Mouse (Mus musculus): ENCODE data around the gene Igfbp3. TPM values are rescaled to one million over a fixed set of nuclear protein-coding genes. Genes with fewer than 3 reads are reported as not detected.
"Not testable (repeated sequence)": the region's sequence is repeated elsewhere in the genome, so short reads cannot be mapped to it uniquely, and the experiment has no call there.

Gene Igfbp3
- total RNA-seq (2022): 1 to 10 TPM; 4.0 to 9.3 (median 6.5) TPM

DNA sequence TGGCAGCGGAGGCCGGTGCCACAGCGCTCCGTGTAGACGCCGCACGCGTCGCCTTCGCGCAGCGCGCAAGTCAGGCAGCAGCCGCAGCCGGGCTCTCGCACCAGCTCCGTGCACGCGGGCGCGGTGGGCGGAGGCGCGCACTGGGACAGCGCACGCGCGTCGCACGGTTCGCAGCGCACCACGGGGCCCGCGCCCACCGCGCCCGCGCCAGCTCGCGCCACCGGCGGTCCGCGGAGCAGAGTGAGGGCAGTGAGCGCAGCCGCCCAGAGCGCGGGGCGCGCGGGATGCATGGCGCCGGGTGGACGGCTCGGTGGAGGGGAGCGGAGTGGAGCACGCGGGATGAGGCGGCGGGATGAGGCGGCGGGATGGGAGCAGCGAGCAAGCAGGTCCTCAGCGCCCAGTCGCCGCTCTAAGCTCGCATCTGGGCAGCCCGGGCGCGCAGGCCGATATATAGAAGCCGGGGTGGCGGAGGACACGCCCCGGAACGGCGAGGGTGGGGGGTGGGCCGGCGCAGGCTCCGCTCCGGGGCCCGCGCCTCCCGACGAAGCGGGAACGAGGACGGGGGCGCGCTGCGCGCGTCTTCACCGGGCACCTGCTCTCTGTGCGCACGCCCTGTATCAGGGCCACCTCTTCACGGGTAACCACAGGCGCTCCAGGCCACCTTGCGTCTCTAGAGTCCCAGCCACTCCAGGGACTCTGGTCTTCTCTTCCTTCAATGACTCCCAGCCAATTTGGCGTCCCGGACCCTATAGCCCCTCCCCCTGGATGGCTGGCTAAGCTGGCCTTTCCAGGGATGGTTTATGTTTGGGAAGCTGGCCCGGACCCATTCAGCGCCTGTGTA lies at the start of gene Igfbp3:
Gene Igfbp3 (minus strand): TSS at position 423 of the 841 bp plus-strand sequence.
- DNase-seq (ENCODE audit: low spot score in 2 of 2): no peak

DNA sequence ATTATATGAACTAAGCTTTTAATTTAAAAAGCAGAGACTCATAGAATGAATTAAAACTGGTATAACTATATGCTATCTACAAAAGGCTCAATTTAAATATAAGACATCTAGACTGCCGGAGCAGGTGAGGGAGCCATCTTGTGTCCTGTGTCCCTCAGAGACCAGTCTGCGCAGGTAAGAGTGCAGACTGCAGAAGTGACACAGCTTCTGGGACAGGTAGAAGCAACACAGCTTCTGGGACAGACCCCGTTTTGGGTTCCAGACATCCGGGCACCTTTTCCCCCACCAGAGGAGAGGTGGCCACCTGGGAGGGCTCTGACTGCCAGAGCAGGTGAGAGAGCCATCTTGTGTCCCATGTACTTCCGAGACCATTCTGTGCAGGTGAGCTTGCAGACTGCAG lies 37.1 kb upstream of the Igfbp3 start:
- no peak for DNase-seq (ENCODE audit: low spot score in 2 of 2)

- DNase-seq (ENCODE audit: low spot score in 2 of 2): no peak
These were observed 36.7 kb upstream of the Igfbp3 start for GRCm38 (mm10) chr11:7250415-7250814.

DNA sequence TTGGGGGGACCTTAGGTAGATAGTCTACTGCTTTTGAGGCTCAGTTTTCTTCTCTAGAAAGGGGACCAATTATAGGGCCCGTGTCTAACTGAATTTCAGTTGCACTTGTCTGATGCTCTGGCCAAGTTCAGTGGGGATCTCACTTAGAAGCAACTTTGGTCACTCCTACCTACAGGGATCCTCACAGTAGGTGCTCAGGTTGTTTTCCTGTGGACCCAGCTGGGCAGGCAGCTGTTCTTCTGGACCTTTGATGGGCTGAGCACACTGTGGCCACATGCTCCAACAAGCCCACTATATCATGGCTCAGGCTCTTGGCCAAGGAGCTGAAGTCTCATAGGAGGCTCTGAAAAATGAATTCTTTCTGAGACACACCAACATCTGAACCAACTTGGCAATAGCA lies 31.1 kb upstream of the Igfbp3 start:
- no peak for DNase-seq (ENCODE audit: low spot score in 2 of 2)

DNA sequence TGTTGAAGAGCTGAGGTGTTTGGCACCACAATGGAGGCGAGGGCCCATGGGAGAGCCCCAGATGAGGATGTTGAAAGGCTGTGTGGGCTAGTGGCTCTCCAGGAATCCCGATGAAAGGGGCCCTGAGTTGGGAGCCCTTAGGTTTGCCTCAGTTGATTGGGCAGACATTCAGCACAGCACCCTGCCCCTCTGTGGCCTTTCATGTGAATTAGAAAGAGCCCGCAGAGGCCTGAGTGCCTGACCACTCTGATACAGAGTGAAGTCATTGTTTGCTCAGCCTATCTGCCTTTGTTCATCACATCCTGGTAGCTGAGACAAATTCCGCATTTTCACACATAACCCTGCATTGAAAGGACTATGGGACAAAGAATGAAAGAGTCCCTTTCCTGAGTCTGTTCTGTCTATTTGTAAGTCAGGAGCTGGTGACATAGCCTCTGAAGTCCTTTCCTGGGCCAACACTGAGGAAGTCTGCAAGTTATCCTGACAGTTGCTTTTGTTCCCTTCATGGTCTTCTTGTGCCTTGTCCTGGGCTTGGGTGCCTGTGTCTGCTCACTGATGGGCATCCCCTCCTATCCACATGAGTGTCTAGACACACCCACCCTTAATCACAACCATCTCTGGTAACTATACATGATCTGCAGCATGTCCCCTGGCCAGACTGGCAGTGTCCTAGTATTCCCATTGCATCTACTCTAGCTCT lies 25.5 kb upstream of the Igfbp3 start:
- DNase-seq (ENCODE audit: low spot score in 2 of 2): no peak

GRCm38 (mm10) chr11:7238546-7238945 lies 24.8 kb upstream of the Igfbp3 start:
- DNase-seq (ENCODE audit: low spot score in 2 of 2): no peak

DNA sequence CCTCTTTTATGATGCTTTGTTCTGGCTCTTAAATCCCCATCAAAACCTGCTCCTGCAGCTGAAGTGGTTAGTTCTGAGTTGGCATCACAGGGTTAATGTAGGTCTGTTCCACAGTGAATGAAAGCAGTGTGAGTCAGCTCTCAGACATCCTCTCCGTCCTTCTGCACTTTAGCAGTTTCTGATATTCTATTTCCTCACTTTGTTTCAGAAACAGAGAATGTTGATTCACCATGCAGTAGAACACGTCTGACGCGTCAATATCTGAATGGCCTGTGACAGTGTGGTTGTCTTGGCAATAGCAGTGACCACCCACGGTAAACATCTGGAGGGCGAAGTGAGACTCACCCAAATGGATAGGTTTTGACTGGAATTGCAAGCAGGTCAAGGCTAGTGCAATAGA lies 24.0 kb upstream of the Igfbp3 start:
- no peak for DNase-seq (ENCODE audit: low spot score in 2 of 2)

DNA sequence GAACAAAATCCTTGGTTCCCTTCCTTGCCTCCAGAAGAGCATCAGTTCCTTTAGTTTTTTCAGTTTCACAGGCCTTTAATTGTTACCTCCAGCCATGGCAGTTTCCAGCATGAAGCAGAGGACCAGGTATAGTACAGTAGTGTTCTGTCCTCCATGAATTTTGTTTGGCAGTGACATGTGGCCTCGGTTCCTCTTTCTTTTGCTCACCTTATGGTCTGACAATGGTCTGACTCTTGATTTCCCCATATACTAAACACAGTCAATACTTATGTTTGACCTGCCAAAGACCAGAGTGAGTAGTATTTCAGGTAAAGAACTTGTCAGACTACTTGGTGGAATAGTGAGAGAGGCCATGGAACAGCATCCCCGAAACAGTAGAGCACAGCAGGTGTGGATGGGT lies 23.0 kb upstream of the Igfbp3 start:
- no peak for DNase-seq (ENCODE audit: low spot score in 2 of 2)

DNA sequence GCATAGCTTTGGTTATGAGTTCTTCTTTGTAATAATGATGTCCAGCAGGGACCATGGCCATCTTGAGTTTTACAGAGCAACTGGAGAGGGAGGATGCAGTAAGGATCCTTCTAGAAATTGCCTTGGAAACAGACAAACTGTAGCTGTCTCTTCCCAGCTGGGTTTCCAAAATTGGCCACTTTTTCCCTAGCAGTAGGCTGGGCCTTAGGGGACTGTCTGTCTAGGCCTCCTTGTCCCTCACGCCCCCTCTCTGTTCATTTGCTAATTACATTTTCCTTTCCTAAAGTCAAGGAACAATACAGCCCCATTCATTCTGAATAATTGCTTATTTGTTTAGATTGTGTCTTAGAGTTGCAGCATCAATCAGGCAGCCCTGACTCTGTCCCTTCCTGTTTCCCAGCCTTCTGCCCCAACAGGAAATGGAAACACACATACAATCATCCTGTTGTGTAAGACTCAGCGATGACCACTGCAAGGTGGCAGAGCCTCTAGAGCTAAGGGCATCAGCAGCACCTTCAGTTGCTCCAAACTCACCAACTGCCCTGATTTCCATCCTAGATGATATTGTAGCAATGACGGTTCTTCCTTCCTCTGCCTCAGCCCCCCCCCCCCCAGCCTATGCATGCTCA lies 21.4 kb upstream of the Igfbp3 start:
- DNase-seq (ENCODE audit: low spot score in 2 of 2): no peak

GRCm38 (mm10) chr11:7234436-7234835 lies 20.7 kb upstream of the Igfbp3 start:
- DNase-seq (ENCODE audit: low spot score in 2 of 2): no peak

GRCm38 (mm10) chr11:7233333-7233732 lies 19.6 kb upstream of the Igfbp3 start:
- DNase-seq (ENCODE audit: low spot score in 2 of 2): no peak

DNA sequence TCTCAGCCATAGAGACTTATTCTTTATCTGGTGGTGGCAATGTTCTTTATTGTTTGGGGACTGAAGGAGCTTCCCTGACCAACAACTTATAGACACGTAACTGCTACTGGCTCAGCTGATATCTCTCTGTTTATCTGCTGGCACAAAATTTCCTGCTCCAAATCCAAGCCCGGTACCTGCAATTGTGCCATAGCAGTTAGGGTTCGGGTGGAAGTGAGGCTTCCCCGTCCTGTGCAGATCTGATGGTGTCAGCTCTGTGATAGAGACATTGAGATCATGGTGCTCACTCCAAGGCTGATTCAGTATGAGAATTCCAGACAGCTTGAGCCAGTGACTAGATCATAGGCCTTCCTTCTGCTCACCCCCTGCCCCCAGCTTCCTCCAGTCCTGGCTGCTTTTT lies 18.2 kb upstream of the Igfbp3 start:
- no peak for DNase-seq (ENCODE audit: low spot score in 2 of 2)

GRCm38 (mm10) chr11:7230000-7230399 lies 16.3 kb upstream of the Igfbp3 start:
- no peak for DNase-seq (ENCODE audit: low spot score in 2 of 2)

DNA sequence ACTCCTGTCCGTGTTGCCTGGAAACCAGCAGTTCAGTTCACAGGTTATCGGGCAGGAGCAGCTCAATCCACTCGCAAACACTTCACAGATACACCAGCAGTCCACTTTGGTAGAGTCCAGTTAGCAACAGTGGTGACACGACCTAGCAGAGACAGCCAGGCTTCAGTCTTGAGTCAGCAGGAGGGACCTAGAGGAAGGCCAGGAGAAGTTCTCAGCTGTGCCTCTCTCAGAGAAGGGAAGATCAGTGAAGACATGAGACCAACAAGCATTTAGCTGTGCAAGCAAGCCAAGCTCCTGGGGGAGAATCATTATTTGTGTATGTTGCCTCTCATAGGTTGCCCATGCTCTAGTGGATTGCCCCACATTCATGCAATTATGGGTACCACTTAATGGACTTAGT lies 14.4 kb upstream of the Igfbp3 start:
- DNase-seq (ENCODE audit: low spot score in 2 of 2): no peak

GRCm38 (mm10) chr11:7226810-7227550 lies 13.3 kb upstream of the Igfbp3 start:
- DNase-seq (ENCODE audit: low spot score in 2 of 2): no peak

DNA sequence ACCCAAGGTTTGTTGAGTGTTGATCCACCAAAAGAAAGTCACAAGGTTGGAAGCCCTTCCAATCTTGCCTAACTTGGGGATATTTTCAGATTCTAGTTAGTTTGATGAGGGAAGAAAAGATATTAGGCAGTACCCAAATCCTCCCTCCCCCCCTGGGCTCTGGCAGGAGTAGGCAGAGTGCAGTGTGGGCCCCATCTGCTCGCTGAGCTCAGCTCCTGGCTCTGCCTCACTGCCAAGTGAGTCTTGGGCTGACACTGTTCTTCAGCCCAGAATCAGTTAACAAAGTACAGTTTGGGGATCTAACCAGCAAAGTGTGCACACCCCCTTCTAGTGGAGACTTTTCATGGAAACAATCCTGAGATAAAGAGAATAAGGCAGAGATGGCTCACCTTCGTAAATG lies 12.5 kb upstream of the Igfbp3 start:
- no peak for DNase-seq (ENCODE audit: low spot score in 2 of 2)

- DNase-seq (ENCODE audit: low spot score in 2 of 2): not testable (repeated sequence)
These were observed 8.1 kb upstream of the Igfbp3 start for GRCm38 (mm10) chr11:7221826-7222225.

GRCm38 (mm10) chr11:7215703-7216102 lies 2.0 kb upstream of the Igfbp3 start:
- peak; percentile 34 to 46 for DNase-seq (ENCODE audit: low spot score in 2 of 2)

DNA sequence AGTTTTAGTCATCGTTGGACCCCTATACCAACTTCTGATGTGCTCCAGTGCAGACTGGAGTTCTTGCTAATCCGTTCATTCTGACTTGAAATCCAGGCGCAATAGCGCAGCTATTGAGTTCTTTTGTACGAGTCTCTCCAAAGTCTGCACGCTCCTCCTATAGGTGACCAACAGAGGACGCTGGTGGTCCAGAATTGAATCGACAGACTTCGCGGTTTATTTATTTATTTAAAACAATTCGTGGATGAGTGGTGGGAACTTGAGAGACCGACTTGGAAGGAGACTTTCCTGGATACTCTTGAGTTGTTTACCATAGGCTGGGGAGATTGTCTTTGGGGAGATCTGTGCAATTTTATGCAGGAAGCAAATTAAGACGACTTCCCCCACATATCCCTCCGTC lies 1.0 kb upstream of the Igfbp3 start:
- no peak for DNase-seq (ENCODE audit: low spot score in 2 of 2)

- no peak for DNase-seq (ENCODE audit: low spot score in 2 of 2)
These were observed 578 bp upstream of the Igfbp3 start for GRCm38 (mm10) chr11:7214342-7214660.

DNA sequence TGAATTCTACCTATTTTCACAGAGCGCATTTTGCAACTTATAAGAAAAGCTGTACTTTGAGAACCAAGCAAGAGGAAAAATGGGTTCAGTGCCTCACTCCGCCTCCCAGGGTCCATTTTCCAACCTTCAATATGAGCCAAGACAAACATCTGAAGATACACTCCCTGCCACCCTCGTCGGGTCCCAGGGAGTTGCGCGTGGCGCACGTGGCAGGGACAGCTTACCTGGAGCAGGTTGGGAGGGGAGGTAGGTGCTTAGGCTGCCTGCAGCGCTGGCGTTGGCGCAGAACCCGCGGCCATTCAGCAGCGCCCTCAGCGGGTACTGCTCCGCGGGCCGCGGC lies 592 bp downstream of the Igfbp3 start:
- DNase-seq (ENCODE audit: low spot score in 2 of 2): no peak
